Mouse (Mus musculus) CH12.LX (cell line): Measurements from ENCODE around the gene Gli3.

ENCODE experiments used
- CTCF ChIP-seq, 2 experiments: IDR thresholded peaks in 1 of 2; conservative IDR thresholded peaks in 1 of 2; 2 replicates each; pipeline ENCODE4 v1.5.1; 2011 to 2012; ENCODE audit warnings: low read depth in 2 of 2, low read length in 2 of 2, improper control_type of control experiment in 1 of 2, inconsistent platforms in 1 of 2, mild to moderate bottlenecking in 1 of 2, moderate library complexity in 1 of 2
- EP300 ChIP-seq: IDR thresholded peaks from 2 replicates; pipeline ENCODE4 v1.6.1; 2011; ENCODE audit warnings: low read length, improper control_type of control experiment
- MEF2A ChIP-seq: IDR thresholded peaks from 2 replicates; pipeline ENCODE4 v1.6.1; 2014; ENCODE audit warnings: low read depth, mild to moderate bottlenecking, inconsistent platforms, low read length, improper control_type of control experiment, borderline replicate concordance
- NRF1 ChIP-seq: IDR thresholded peaks from 2 replicates; pipeline ENCODE4 v1.6.1; 2014; ENCODE audit warnings: low read depth, mild to moderate bottlenecking, inconsistent platforms, low read length, improper control_type of control experiment, moderate library complexity

DNA sequence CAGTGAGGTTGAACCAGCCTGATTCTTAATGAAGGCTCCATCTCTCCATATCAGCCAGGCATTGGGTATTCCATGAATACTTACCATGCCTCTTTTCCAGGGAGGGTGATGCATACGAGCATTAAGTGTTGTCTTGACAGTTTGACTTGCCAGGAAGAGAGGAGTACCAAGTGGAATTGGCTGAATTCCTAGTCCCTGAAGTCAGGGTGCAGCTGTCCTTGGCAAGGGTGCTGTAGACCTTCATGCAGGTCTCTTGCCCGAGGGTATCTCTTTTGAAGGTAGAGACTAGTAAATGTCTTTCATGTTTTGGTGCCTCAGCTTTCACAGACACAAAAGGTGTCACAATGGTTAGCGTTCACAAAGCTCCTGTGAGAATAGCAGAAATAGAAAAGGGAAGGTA, 59.1 kb downstream of the Gli3 start:
- TF ChIP-seq MEF2A (no peak), CTCF (conservative IDR thresholded peaks at IDR 0.05 in 1 of 2, IDR thresholded peaks at IDR 0.05 in 1 of 2; ENCODE audit: low read depth in 2 of 2, low read length in 2 of 2) (no peak), NRF1 (no peak), EP300 (no peak)
